Mouse (Mus musculus): ENCODE results near the gene Galnt6. TPM values are rescaled to one million over a fixed set of nuclear protein-coding genes. Genes with fewer than 3 reads are reported as not detected.
"Not testable (repeated sequence)": the region's sequence is repeated elsewhere in the genome, so short reads cannot be mapped to it uniquely, and the experiment has no call there.

Galnt6 gene
- total and polyA plus RNA-seq, 2 experiments: 0.42 to 0.46 TPM

DNA sequence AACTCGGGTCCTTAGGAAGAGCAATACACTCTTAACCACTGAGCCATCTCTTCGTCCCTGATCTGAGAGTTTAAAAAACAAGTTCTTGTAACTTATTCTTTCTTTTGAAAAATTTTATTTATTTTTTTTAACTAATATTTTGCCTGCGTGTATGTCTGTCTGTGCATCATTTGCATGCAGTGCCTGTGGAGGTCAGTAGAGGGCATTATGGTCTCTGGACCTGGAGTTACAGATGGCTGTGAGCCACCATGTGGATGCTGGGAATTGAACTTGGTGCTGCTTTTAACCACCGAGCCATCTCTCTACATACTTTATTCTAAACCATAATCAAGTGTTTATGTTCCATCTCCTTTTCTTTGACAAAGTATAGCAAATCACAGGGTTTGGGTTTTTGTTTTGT lies 43.5 kb upstream of the Galnt6 start:
- no peaks in the 10 kb centered on the region for H3K4me1 ChIP-seq (ENCODE audit: control insufficient read depth, insufficient read depth, low read length)
- no peak for DNase-seq (ENCODE audit: extremely low read depth, low read depth, low spot score)
- H3K4me3 ChIP-seq (ENCODE audit: insufficient read depth, low read depth, low read length): no peak overlapping the region
- H3K36me3 ChIP-seq (ENCODE audit: control insufficient read depth, insufficient read depth, low read length): no peaks in the 10 kb centered on the region
- 85% methylated on average over 4 of the region's 4 CpGs for WGBS
- H3K9ac ChIP-seq (ENCODE audit: low read depth, low read length): no peak overlapping the region
- no peaks in the 10 kb centered on the region for H3K27me3 ChIP-seq (ENCODE audit: control insufficient read depth, insufficient read depth, low read length)
- no peaks in the 10 kb centered on the region for H3K79me2 ChIP-seq (ENCODE audit: control insufficient read depth, insufficient read depth, low read length)
- no peak for TF ChIP-seq CTCF (IDR thresholded peaks at IDR 0.05; ENCODE audit: low read depth, low read length)
- TF ChIP-seq POLR2A (IDR thresholded peaks at IDR 0.05; ENCODE audit: extremely low read depth, insufficient read depth, low read length): no peak
- H3K27ac ChIP-seq (replicated peaks; ENCODE audit: insufficient read depth, low read depth, low read length): no peak overlapping the region

DNA sequence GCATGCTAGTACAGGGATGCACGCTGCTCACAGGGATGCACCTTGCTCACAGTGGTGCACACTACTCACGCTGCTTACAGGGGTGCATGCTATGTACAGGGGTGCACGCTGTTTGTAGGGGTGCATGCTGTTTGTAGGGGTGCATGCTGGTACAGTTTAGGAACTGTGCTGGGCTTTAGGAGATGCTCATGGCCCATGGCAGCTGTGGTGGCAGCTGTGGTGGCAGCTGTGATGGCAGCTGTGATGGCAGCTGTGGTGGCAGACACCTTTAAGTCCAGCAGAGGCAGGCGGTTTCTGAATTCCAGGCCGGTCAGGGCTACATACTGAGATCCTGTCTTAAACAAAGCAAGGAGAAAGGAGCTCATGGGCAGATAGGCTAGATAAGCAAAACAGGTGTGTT lies 41.2 kb upstream of the Galnt6 start:
- Histone ChIP-seq H3K36me3 (ENCODE audit: control insufficient read depth, insufficient read depth, low read length) (no peaks in the 10 kb centered on the region), H3K27ac (replicated peaks; ENCODE audit: insufficient read depth, low read depth, low read length) (no peak overlapping the region), H3K79me2 (ENCODE audit: control insufficient read depth, insufficient read depth, low read length) (no peaks in the 10 kb centered on the region), H3K27me3 (ENCODE audit: control insufficient read depth, insufficient read depth, low read length) (no peaks in the 10 kb centered on the region), H3K4me1 (ENCODE audit: control insufficient read depth, insufficient read depth, low read length) (no peaks in the 10 kb centered on the region), H3K9ac (ENCODE audit: low read depth, low read length) (no peak overlapping the region), H3K4me3 (ENCODE audit: insufficient read depth, low read depth, low read length) (no peak overlapping the region)
- TF ChIP-seq POLR2A (IDR thresholded peaks at IDR 0.05; ENCODE audit: extremely low read depth, insufficient read depth, low read length) (no peak), CTCF (IDR thresholded peaks at IDR 0.05; ENCODE audit: low read depth, low read length) (no peak)
- DNase-seq (ENCODE audit: extremely low read depth, low read depth, low spot score): no peak
- 93% methylated on average over 5 of the region's 5 CpGs for WGBS

DNA sequence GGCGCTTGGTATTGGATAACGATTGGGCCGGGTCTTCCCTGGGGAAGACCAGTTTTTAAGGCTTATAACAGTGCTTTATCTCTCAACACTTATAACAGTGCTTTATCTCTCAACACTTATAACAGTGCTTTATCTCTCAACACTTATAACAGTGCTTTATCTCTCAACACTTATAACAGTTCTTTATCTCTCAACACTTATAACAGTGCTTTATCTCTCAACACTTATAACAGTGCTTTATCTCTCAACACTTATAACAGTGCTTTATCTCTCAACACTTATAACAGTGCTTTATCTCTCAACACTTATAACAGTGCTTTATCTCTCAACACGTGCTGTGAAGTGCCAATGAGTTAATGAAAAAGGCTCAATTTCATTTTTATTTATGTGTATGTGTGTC lies 39.8 kb upstream of the Galnt6 start:
- not testable (repeated sequence) for H3K4me1 ChIP-seq (ENCODE audit: control insufficient read depth, insufficient read depth, low read length); H3K36me3 ChIP-seq (ENCODE audit: control insufficient read depth, insufficient read depth, low read length)
- 84% methylated on average over 4 of the region's 4 CpGs for WGBS

DNA sequence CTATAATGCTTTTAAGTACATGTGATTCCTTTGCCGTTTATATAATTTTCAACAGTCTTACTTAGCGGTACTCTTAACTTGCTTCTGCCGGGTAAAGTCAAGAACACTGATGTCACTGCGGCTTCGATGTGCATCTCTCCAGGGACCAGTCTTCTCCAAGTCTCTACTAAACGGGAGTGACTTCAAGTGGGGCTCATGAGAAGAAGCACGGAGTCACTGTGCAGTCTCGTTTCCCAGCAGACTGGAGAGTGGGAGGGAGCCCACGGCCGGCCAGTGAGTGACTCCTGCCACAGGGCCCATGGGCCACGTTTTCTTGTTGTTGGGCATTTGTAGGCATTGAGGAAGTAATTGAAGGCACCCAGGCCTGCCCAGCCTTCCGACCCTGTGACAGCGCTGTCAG lies 38.7 kb upstream of the Galnt6 start:
- no peak for DNase-seq (ENCODE audit: extremely low read depth, low read depth, low spot score)
- Histone ChIP-seq H3K4me1 (ENCODE audit: control insufficient read depth, insufficient read depth, low read length) (no peaks in the 10 kb centered on the region), H3K79me2 (ENCODE audit: control insufficient read depth, insufficient read depth, low read length) (no peaks in the 10 kb centered on the region), H3K27ac (replicated peaks; ENCODE audit: insufficient read depth, low read depth, low read length) (no peak overlapping the region), H3K4me3 (ENCODE audit: insufficient read depth, low read depth, low read length) (no peak overlapping the region), H3K36me3 (ENCODE audit: control insufficient read depth, insufficient read depth, low read length) (no peaks in the 10 kb centered on the region), H3K27me3 (ENCODE audit: control insufficient read depth, insufficient read depth, low read length) (no peaks in the 10 kb centered on the region), H3K9ac (ENCODE audit: low read depth, low read length) (no peak overlapping the region)
- TF ChIP-seq POLR2A (IDR thresholded peaks at IDR 0.05; ENCODE audit: extremely low read depth, insufficient read depth, low read length) (no peak), CTCF (IDR thresholded peaks at IDR 0.05; ENCODE audit: low read depth, low read length) (no peak)
- 90% methylated on average over 13 of the region's 13 CpGs for WGBS

More for the DNA sequence above, 39.8 kb upstream of the Galnt6 start:
- H3K79me2 ChIP-seq (ENCODE audit: control insufficient read depth, insufficient read depth, low read length); H3K4me3 ChIP-seq (ENCODE audit: insufficient read depth, low read depth, low read length); H3K27me3 ChIP-seq (ENCODE audit: control insufficient read depth, insufficient read depth, low read length); DNase-seq (ENCODE audit: extremely low read depth, low read depth, low spot score); H3K9ac ChIP-seq (ENCODE audit: low read depth, low read length); H3K27ac ChIP-seq (replicated peaks; ENCODE audit: insufficient read depth, low read depth, low read length): not testable (repeated sequence)

DNA sequence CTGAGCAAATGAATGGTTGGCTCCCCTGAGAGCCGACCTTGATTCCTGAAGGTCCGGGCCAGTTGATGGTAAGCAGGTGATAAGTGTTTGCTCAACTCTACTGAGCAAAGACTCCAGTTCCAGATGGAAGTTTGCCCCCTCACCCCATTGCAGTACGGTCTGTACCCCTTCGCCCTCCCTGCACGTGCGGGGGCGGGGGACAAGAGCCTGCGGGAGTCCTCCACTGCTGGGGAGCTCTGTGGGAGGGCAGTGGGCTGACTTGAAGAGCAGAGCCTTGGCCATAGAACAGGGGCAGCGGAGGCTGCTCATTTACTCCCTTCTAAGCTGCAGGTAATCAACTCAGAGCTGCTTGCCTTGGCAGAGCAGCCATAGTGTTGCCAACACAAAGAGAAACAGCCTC lies 37.6 kb upstream of the Galnt6 start:
- H3K27ac ChIP-seq (replicated peaks; ENCODE audit: insufficient read depth, low read depth, low read length): no peak overlapping the region
- H3K36me3 ChIP-seq (ENCODE audit: control insufficient read depth, insufficient read depth, low read length): no peaks in the 10 kb centered on the region
- H3K9ac ChIP-seq (ENCODE audit: low read depth, low read length): no peak overlapping the region
- no peak overlapping the region for H3K4me3 ChIP-seq (ENCODE audit: insufficient read depth, low read depth, low read length)
- H3K79me2 ChIP-seq (ENCODE audit: control insufficient read depth, insufficient read depth, low read length): no peaks in the 10 kb centered on the region
- no peaks in the 10 kb centered on the region for H3K4me1 ChIP-seq (ENCODE audit: control insufficient read depth, insufficient read depth, low read length)
- H3K27me3 ChIP-seq (ENCODE audit: control insufficient read depth, insufficient read depth, low read length): no peaks in the 10 kb centered on the region; the same call in 1 of the 2 replicates
- TF ChIP-seq CTCF (IDR thresholded peaks at IDR 0.05; ENCODE audit: low read depth, low read length) (no peak), POLR2A (IDR thresholded peaks at IDR 0.05; ENCODE audit: extremely low read depth, insufficient read depth, low read length) (no peak)
- DNase-seq (ENCODE audit: extremely low read depth, low read depth, low spot score): no peak
- 46% methylated on average over 9 of the region's 9 CpGs for WGBS

DNA sequence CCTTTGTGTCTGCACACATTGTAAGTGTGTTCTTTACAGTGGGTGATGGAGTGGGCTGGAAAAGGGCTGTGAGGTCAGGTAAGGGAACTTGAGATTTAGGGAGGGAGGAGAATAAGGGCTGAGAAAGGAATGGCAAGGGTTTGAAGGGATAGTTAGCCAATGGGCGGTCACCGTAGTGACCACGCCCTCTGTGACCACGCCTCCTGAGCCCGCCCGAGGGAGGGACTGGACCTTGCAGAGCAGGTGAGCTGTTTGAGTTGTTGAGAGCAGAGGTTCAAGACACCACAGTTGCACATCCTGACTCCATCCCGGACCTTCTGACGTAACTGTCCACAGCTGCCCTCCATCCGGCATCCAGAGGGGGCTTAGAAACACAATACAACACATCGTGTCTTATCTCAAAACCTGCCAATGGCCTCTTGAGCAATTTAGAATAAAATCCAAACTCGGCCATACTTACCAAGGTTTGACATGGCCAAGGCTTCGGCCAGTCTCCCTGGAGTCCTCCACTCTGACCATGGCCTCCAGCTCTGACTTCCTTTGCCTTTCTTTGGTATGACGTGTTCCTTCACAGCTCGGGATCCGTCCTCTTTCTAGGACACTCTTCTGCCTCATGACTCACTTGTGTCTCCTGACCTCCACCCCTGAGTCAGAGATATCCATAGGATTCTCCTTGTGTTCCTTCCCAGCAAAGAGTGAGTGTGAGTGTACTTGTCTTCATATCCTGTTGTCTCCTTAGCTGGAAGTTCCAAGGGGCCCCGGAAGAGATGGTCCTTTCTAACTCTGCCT lies 35.2 kb upstream of the Galnt6 start:
- no peak overlapping the region for H3K27ac ChIP-seq (replicated peaks; ENCODE audit: insufficient read depth, low read depth, low read length)
- H3K9ac ChIP-seq (ENCODE audit: low read depth, low read length): no peak overlapping the region
- no peaks in the 10 kb centered on the region for H3K4me1 ChIP-seq (ENCODE audit: control insufficient read depth, insufficient read depth, low read length)
- no peaks in the 10 kb centered on the region for H3K36me3 ChIP-seq (ENCODE audit: control insufficient read depth, insufficient read depth, low read length)
- H3K27me3 ChIP-seq (ENCODE audit: control insufficient read depth, insufficient read depth, low read length): no peaks in the 10 kb centered on the region; the same call in 1 of the 2 replicates
- no peak for TF ChIP-seq POLR2A (IDR thresholded peaks at IDR 0.05; ENCODE audit: extremely low read depth, insufficient read depth, low read length)
- TF ChIP-seq CTCF (IDR thresholded peaks at IDR 0.05; ENCODE audit: low read depth, low read length): no peak
- no peak for DNase-seq (ENCODE audit: extremely low read depth, low read depth, low spot score)
- no peak overlapping the region for H3K4me3 ChIP-seq (ENCODE audit: insufficient read depth, low read depth, low read length)
- 79% methylated on average over 16 of the region's 16 CpGs for WGBS
- no peaks in the 10 kb centered on the region for H3K79me2 ChIP-seq (ENCODE audit: control insufficient read depth, insufficient read depth, low read length)
